In genomic region chr1:78140505-78141303, GRCm38 (mm10) we compare ENCODE assay signal across 8 mouse cellular contexts. TPM values are rescaled to one million over a fixed set of nuclear protein-coding genes. Genes with fewer than 3 reads are reported as not detected.
DNase-seq lines count a peak whose midpoint lies in the region; ATAC-seq and TF ChIP-seq lines count a peak whose summit lies in the region.

No protein-coding gene starts in this region.

- H3K36me3 ChIP-seq in midbrain, embryonic 10.5 days: no peaks in the 10 kb centered on the region
- H3K36me3 ChIP-seq in midbrain, embryonic 16.5 days (ENCODE audit: control insufficient read depth, insufficient read depth, low read length): no peaks in the 10 kb centered on the region
- no peaks in the 10 kb centered on the region for H3K36me3 ChIP-seq in liver, postnatal 0 days (replicated peaks; ENCODE audit: insufficient read depth, low read length)
- H3K36me3 ChIP-seq in stomach, postnatal 0 days (ENCODE audit: control insufficient read depth, insufficient read depth, low read length): no peaks in the 10 kb centered on the region

- peak overlapping the region; percentile 70 for H3K27ac ChIP-seq in midbrain, embryonic 10.5 days (replicated peaks)
- H3K27ac ChIP-seq in midbrain, embryonic 16.5 days (ENCODE audit: low read length): no peak overlapping the region
- H3K27ac ChIP-seq in liver, postnatal 0 days (ENCODE audit: low read depth): no peak overlapping the region
- no peak overlapping the region for H3K27ac ChIP-seq in stomach, postnatal 0 days (replicated peaks)

- peak overlapping the region; percentile 18 for H3K4me3 ChIP-seq in midbrain, embryonic 10.5 days
- H3K4me3 ChIP-seq in midbrain, embryonic 16.5 days (ENCODE audit: low read depth, low read length): no peak overlapping the region
- H3K4me3 ChIP-seq in liver, postnatal 0 days (ENCODE audit: low read depth, low read length): no peak overlapping the region
- H3K4me3 ChIP-seq in stomach, postnatal 0 days (ENCODE audit: low read depth, low read length): no peak overlapping the region

- peak; percentile 38 for TF ChIP-seq CTCF in liver, postnatal 0 days (IDR thresholded peaks at IDR 0.05; ENCODE audit: low read depth)
- TF ChIP-seq CTCF in stomach, postnatal 0 days (IDR thresholded peaks at IDR 0.05; ENCODE audit: low read depth): peak; percentile 52

- peak; percentile 8 to 26 for DNase-seq in cerebellum, postnatal 14 days
- DNase-seq in cerebellum, adult 11-12 months: no peak
- DNase-seq in midbrain, embryonic 10.5 days (ENCODE audit: low spot score): peak; percentile 56
- DNase-seq in liver, postnatal 0 days: peak; percentile 22
- peak; percentile 26 for DNase-seq in stomach, postnatal 0 days (ENCODE audit: low spot score)
- no peak for DNase-seq in layer of hippocampus, postnatal 25 days (ENCODE audit: extremely low spot score in 1 of 2, low spot score in 1 of 2)

- H3K9me3 ChIP-seq in midbrain, embryonic 10.5 days (replicated peaks): no peaks in the 10 kb centered on the region
- H3K9me3 ChIP-seq in midbrain, embryonic 16.5 days (replicated peaks; ENCODE audit: control insufficient read depth, low read length, poor library complexity, severe bottlenecking): no peaks in the 10 kb centered on the region
- no peaks in the 10 kb centered on the region for H3K9me3 ChIP-seq in liver, postnatal 0 days (ENCODE audit: low read length)
- H3K9me3 ChIP-seq in stomach, postnatal 0 days (ENCODE audit: control insufficient read depth, low read length): no peaks in the 10 kb centered on the region

- H3K27me3 ChIP-seq in midbrain, embryonic 10.5 days (ENCODE audit: low read depth, poor library complexity, severe bottlenecking): peaks cover 100% of the 10 kb centered on the region
- H3K27me3 ChIP-seq in midbrain, embryonic 16.5 days (ENCODE audit: control insufficient read depth, insufficient read depth, low read depth, low read length): peaks cover 44% of the 10 kb centered on the region
- H3K27me3 ChIP-seq in liver, postnatal 0 days (ENCODE audit: insufficient read depth, low read length): peaks cover 66% of the 10 kb centered on the region
- peaks cover 24% of the 10 kb centered on the region; the same call in 1 of the 2 replicates for H3K27me3 ChIP-seq in stomach, postnatal 0 days (ENCODE audit: control insufficient read depth, insufficient read depth, low read length)

- TF ChIP-seq EP300 in liver, postnatal 0 days (IDR thresholded peaks at IDR 0.05; ENCODE audit: low read depth): no peak
- no peak for TF ChIP-seq EP300 in stomach, postnatal 0 days (optimal IDR thresholded peaks at IDR 0.05)

- ATAC-seq in midbrain, embryonic 16.5 days: no peak
- peak; percentile 31; the same call in 1 of the 2 replicates for ATAC-seq in liver, postnatal 0 days
- no peak for ATAC-seq in stomach, postnatal 0 days (ENCODE audit: low FRiP score, low TSS enrichment)
- no peak for ATAC-seq in erythroid progenitor cell, adult 5-6 weeks (replicated peaks; ENCODE audit: low FRiP score, poor library complexity, severe bottlenecking)

- peaks cover 89% of the 10 kb centered on the region for H3K4me1 ChIP-seq in midbrain, embryonic 10.5 days
- no peaks in the 10 kb centered on the region for H3K4me1 ChIP-seq in midbrain, embryonic 16.5 days (ENCODE audit: control insufficient read depth, insufficient read depth, low read length)
- no peaks in the 10 kb centered on the region; the same call in 1 of the 2 replicates for H3K4me1 ChIP-seq in liver, postnatal 0 days (ENCODE audit: insufficient read depth)
- no peaks in the 10 kb centered on the region for H3K4me1 ChIP-seq in stomach, postnatal 0 days (replicated peaks; ENCODE audit: control insufficient read depth, insufficient read depth)

- WGBS in midbrain, embryonic 10.5 days: 1% methylated on average over 14 of the region's 14 CpGs
- WGBS in midbrain, embryonic 16.5 days: 2% methylated on average over 14 of the region's 14 CpGs
- 3% methylated on average over 14 of the region's 14 CpGs for WGBS in liver, postnatal 0 days (ENCODE audit: insufficient replicate concordance)
- WGBS in stomach, postnatal 0 days: 2% methylated on average over 14 of the region's 14 CpGs

- H3K9ac ChIP-seq in midbrain, embryonic 16.5 days (ENCODE audit: low read depth, low read length): no peak overlapping the region
- no peak overlapping the region for H3K9ac ChIP-seq in liver, postnatal 0 days (replicated peaks)
- H3K9ac ChIP-seq in stomach, postnatal 0 days (ENCODE audit: low read length): no peak overlapping the region

- no peak overlapping the region for H3K4me2 ChIP-seq in midbrain, embryonic 16.5 days (ENCODE audit: low read length)
- no peak overlapping the region for H3K4me2 ChIP-seq in liver, postnatal 0 days (ENCODE audit: low read depth, low read length)
- H3K4me2 ChIP-seq in stomach, postnatal 0 days (replicated peaks; ENCODE audit: low read depth): no peak overlapping the region

RNA-seq across cellular contexts. Expression of gene Pax3, which starts 56.2 kb away (rescaled TPM):
- polyA plus RNA-seq in midbrain, embryonic 10.5 days (2016; fragmentation: Nextera tagmentation; extraction: Ambion mirVana): 33.6 and 34.3 TPM in 2 replicates
- 7.2 and 8.4 TPM in 2 replicates for polyA plus RNA-seq in midbrain, embryonic 16.5 days (2015; fragmentation: Nextera tagmentation; extraction: Ambion mirVana)
- not detected in 2 replicates for polyA plus RNA-seq in liver, postnatal 0 days (2015; fragmentation: Nextera tagmentation; extraction: Ambion mirVana)
- not detected in 2 replicates for polyA plus RNA-seq in stomach, postnatal 0 days (2015; fragmentation: Nextera tagmentation; extraction: Ambion mirVana)
- total RNA-seq in layer of hippocampus, postnatal 25 days (2021): not detected
- total RNA-seq in erythroid progenitor cell, adult 5-6 weeks (2015; ENCODE audit: low replicate concordance): not detected in 2 replicates
- not detected in 2 replicates for total RNA-seq in erythroid progenitor cell, adult 5-6 weeks (2017; ENCODE audit: low replicate concordance)

Comparison
In these comparisons a context has a peak if more than half of its experiments do, and no peak if none do; other contexts are left out.
1. DNase-seq: peak in cerebellum, postnatal 14 days (2 of 2), midbrain, embryonic 10.5 days (single experiment), liver, postnatal 0 days (single experiment) and stomach, postnatal 0 days (single experiment); none in cerebellum, adult 11-12 months (single experiment) and layer of hippocampus, postnatal 25 days (0 of 2).